Mouse (Mus musculus): ENCODE results near the gene Cog5. TPM values are rescaled to one million over a fixed set of nuclear protein-coding genes. Genes with fewer than 3 reads are reported as not detected.

The Cog5 gene
- polyA plus RNA-seq, 1 experiment = 7.3 TPM

- Histone ChIP-seq H3K4me3 (ENCODE audit: low read depth, low read length) (no peak overlapping the region), H3K27me3 (ENCODE audit: control insufficient read depth, insufficient read depth, low read length) (no peaks in the 10 kb centered on the region), H3K36me3 (ENCODE audit: control insufficient read depth, insufficient read depth, low read length) (peaks cover 63% of the 10 kb centered on the region), H3K27ac (ENCODE audit: insufficient read depth, low read depth, low read length) (no peak overlapping the region), H3K4me1 (ENCODE audit: control insufficient read depth, insufficient read depth, insufficient read length, low read length) (no peaks in the 10 kb centered on the region)
- WGBS = 97% methylated on average over 3 of the region's 3 CpGs
- TF ChIP-seq POLR2A (IDR thresholded peaks at IDR 0.05; ENCODE audit: low read depth, low read length) = no peak
- no peak for TF ChIP-seq CTCF (IDR thresholded peaks at IDR 0.05; ENCODE audit: extremely low read depth, insufficient read length, insufficient replicate concordance, low read depth, low read length)
Measured at GRCm38 (mm10) chr12:31931818-31932217, 277.1 kb downstream of the Cog5 start.

GRCm38 (mm10) chr12:31936657-31937300 is 282.1 kb downstream of the Cog5 start:
- Histone ChIP-seq H3K27ac (ENCODE audit: insufficient read depth, low read depth, low read length) (no peak overlapping the region), H3K27me3 (ENCODE audit: control insufficient read depth, insufficient read depth, low read length) (no peaks in the 10 kb centered on the region), H3K4me3 (ENCODE audit: low read depth, low read length) (no peak overlapping the region), H3K36me3 (ENCODE audit: control insufficient read depth, insufficient read depth, low read length) (peaks cover 67% of the 10 kb centered on the region), H3K4me1 (ENCODE audit: control insufficient read depth, insufficient read depth, insufficient read length, low read length) (peaks cover 2% of the 10 kb centered on the region; the same call in 1 of the 2 replicates)
- TF ChIP-seq CTCF (IDR thresholded peaks at IDR 0.05; ENCODE audit: extremely low read depth, insufficient read length, insufficient replicate concordance, low read depth, low read length) (no peak), POLR2A (IDR thresholded peaks at IDR 0.05; ENCODE audit: low read depth, low read length) (no peak)
- 75% methylated on average over 6 of the region's 6 CpGs for WGBS

GRCm38 (mm10) chr12:31937613-31938012 is 282.9 kb downstream of the Cog5 start:
- peaks cover 64% of the 10 kb centered on the region for H3K36me3 ChIP-seq (ENCODE audit: control insufficient read depth, insufficient read depth, low read length)
- no peak overlapping the region for H3K27ac ChIP-seq (ENCODE audit: insufficient read depth, low read depth, low read length)
- TF ChIP-seq CTCF (IDR thresholded peaks at IDR 0.05; ENCODE audit: extremely low read depth, insufficient read length, insufficient replicate concordance, low read depth, low read length) (no peak), POLR2A (IDR thresholded peaks at IDR 0.05; ENCODE audit: low read depth, low read length) (no peak)
- H3K4me1 ChIP-seq (ENCODE audit: control insufficient read depth, insufficient read depth, insufficient read length, low read length) = peaks cover 2% of the 10 kb centered on the region; the same call in 1 of the 2 replicates
- no peak overlapping the region for H3K4me3 ChIP-seq (ENCODE audit: low read depth, low read length)
- H3K27me3 ChIP-seq (ENCODE audit: control insufficient read depth, insufficient read depth, low read length) = no peaks in the 10 kb centered on the region
- 75% methylated on average over 3 of the region's 3 CpGs for WGBS

GRCm38 (mm10) chr12:31938391-31938997 is 283.8 kb downstream of the Cog5 start:
- H3K27ac ChIP-seq (ENCODE audit: insufficient read depth, low read depth, low read length) = no peak overlapping the region
- WGBS = 92% methylated on average over 4 of the region's 4 CpGs
- H3K36me3 ChIP-seq (ENCODE audit: control insufficient read depth, insufficient read depth, low read length) = peaks cover 66% of the 10 kb centered on the region
- no peak for TF ChIP-seq CTCF (IDR thresholded peaks at IDR 0.05; ENCODE audit: extremely low read depth, insufficient read length, insufficient replicate concordance, low read depth, low read length)
- TF ChIP-seq POLR2A (IDR thresholded peaks at IDR 0.05; ENCODE audit: low read depth, low read length) = no peak
- H3K27me3 ChIP-seq (ENCODE audit: control insufficient read depth, insufficient read depth, low read length) = no peaks in the 10 kb centered on the region
- peaks cover 2% of the 10 kb centered on the region; the same call in 1 of the 2 replicates for H3K4me1 ChIP-seq (ENCODE audit: control insufficient read depth, insufficient read depth, insufficient read length, low read length)
- no peak overlapping the region for H3K4me3 ChIP-seq (ENCODE audit: low read depth, low read length)

GRCm38 (mm10) chr12:31939026-31939425 is 284.4 kb downstream of the Cog5 start:
- Histone ChIP-seq H3K4me1 (ENCODE audit: control insufficient read depth, insufficient read depth, insufficient read length, low read length) (peaks cover 2% of the 10 kb centered on the region; the same call in 1 of the 2 replicates), H3K27me3 (ENCODE audit: control insufficient read depth, insufficient read depth, low read length) (no peaks in the 10 kb centered on the region), H3K36me3 (ENCODE audit: control insufficient read depth, insufficient read depth, low read length) (peaks cover 66% of the 10 kb centered on the region), H3K27ac (ENCODE audit: insufficient read depth, low read depth, low read length) (no peak overlapping the region), H3K4me3 (ENCODE audit: low read depth, low read length) (no peak overlapping the region)
- TF ChIP-seq POLR2A (IDR thresholded peaks at IDR 0.05; ENCODE audit: low read depth, low read length) (no peak), CTCF (IDR thresholded peaks at IDR 0.05; ENCODE audit: extremely low read depth, insufficient read length, insufficient replicate concordance, low read depth, low read length) (no peak)

- peaks cover 5% of the 10 kb centered on the region; the same call in 1 of the 2 replicates for H3K4me1 ChIP-seq (ENCODE audit: control insufficient read depth, insufficient read depth, insufficient read length, low read length)
- 84% methylated on average over 4 of the region's 4 CpGs for WGBS
- peaks cover 43% of the 10 kb centered on the region for H3K36me3 ChIP-seq (ENCODE audit: control insufficient read depth, insufficient read depth, low read length)
- H3K4me3 ChIP-seq (ENCODE audit: low read depth, low read length) = no peak overlapping the region
- TF ChIP-seq POLR2A (IDR thresholded peaks at IDR 0.05; ENCODE audit: low read depth, low read length) (no peak), CTCF (IDR thresholded peaks at IDR 0.05; ENCODE audit: extremely low read depth, insufficient read length, insufficient replicate concordance, low read depth, low read length) (no peak)
- H3K27me3 ChIP-seq (ENCODE audit: control insufficient read depth, insufficient read depth, low read length) = no peaks in the 10 kb centered on the region
- no peak overlapping the region for H3K27ac ChIP-seq (ENCODE audit: insufficient read depth, low read depth, low read length)
Measured at GRCm38 (mm10) chr12:31943020-31943654, 288.5 kb downstream of the Cog5 start.

- WGBS = 90% methylated on average over 2 of the region's 2 CpGs
- Histone ChIP-seq H3K27ac (ENCODE audit: insufficient read depth, low read depth, low read length) (no peak overlapping the region), H3K4me3 (ENCODE audit: low read depth, low read length) (no peak overlapping the region), H3K36me3 (ENCODE audit: control insufficient read depth, insufficient read depth, low read length) (peaks cover 32% of the 10 kb centered on the region), H3K27me3 (ENCODE audit: control insufficient read depth, insufficient read depth, low read length) (no peaks in the 10 kb centered on the region), H3K4me1 (ENCODE audit: control insufficient read depth, insufficient read depth, insufficient read length, low read length) (peaks cover 3% of the 10 kb centered on the region; the same call in 1 of the 2 replicates)
- TF ChIP-seq POLR2A (IDR thresholded peaks at IDR 0.05; ENCODE audit: low read depth, low read length) (no peak), CTCF (IDR thresholded peaks at IDR 0.05; ENCODE audit: extremely low read depth, insufficient read length, insufficient replicate concordance, low read depth, low read length) (no peak)
Measured at GRCm38 (mm10) chr12:31944405-31944804, 289.7 kb downstream of the Cog5 start.

All from small intestine, adult 2 months (tissue).